Mouse (Mus musculus) embryonic stem cell, embryonic (primary cell): Measurements from ENCODE around the gene Myh14.

Source experiments
- CTCF ChIA-PET, 4 experiments: fragments of 300-600 bp in 2 of 4; fragments of 350-600 bp in 2 of 4; sonication (Branson Sonifier 250); formaldehyde crosslinking; loops; one replicate each; lab custom pipeline; 2022; ENCODE audit warnings: inconsistent platforms in 2 of 4; lab: Charles Lee
- POLR2A ChIA-PET, 4 experiments: fragments of 300-600 bp in 2 of 4; fragments of 350-600 bp in 2 of 4; sonication (Branson Sonifier 250); formaldehyde crosslinking; loops; one replicate each; lab custom pipeline; 2022; ENCODE audit warnings: antibody characterized with exemption in 4 of 4, inconsistent platforms in 1 of 4; lab: Charles Lee

The Myh14 gene

DNA sequence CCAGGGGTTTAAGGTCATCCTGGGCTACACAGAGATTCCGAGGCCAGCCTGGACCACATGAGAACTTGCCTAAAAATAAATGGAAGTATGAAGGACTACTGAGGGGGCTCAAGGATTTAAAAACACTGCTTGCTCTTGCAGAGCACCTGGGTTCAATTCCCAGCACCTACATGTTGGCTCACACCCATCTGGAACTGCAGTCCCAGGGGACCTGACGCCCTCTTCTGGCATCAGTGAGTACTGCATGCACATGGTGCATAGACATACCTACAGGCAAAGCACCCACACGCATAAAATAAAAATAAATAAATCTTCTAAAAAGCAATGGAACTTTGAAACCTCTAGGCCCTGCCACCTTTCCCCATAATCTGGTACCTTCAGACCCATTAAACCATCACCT, 18.2 kb upstream of the Myh14 start:
- CTCF ChIA-PET, result interaction anchor here in 3 of 4 experiments (0.5 to 2.6 kb wide), 7 partner anchors 8 to 101 kb away, joined by 3 to 9 read pairs (median 5); no protein-coding TSS in a partner anchor
- POLR2A ChIA-PET, result no interaction called here

- POLR2A ChIA-PET, result interaction anchor here (0.5 to 3.4 kb wide), 12 partner anchors 10 to 257 kb away, joined by 3 to 23 read pairs (median 4); partner anchors contain the start of genes Izumo2 (in 2 of the 4) and Myh14 (in 2 of the 4)
- CTCF ChIA-PET, result interaction anchor here in 3 of 4 experiments (0.6 to 1.5 kb wide), 12 partner anchors 16 to 250 kb away, joined by 3 to 5 read pairs (median 3); no protein-coding TSS in a partner anchor
Observed at GRCm38 (mm10) chr7:44685531-44686402, 15.1 kb upstream of the Myh14 start.

DNA sequence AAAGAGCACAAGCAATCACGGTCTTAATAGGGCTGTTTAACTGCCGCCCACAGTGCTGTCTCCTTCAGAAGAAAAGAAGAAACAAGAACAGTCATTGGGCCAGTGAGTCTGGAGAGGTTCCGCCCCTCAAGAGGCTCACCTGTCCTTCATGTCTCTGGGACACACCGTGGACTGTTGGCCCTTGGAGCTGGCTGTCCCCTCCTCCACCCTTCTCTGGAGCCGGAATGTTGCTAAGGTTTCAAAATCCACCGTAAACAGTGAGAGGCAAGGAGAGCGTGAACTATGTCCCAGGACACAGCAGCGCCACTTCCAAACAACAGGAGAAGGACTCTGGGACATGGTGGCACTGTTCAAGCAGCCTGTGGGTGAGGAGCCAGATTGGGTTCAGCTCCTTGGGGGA, 13.0 kb upstream of the Myh14 start:
- ChIA-PET CTCF (interaction anchor here in 2 of 4 experiments (1.1 to 1.9 kb wide), 3 partner anchors 17 to 28 kb away, joined by 3 to 6 read pairs (median 3); no protein-coding TSS in a partner anchor), POLR2A (interaction anchor here in 2 of 4 experiments (0.7 to 3.4 kb wide), 10 partner anchors 12 to 166 kb away, joined by 4 to 23 read pairs (median 7); partner anchors contain the start of genes Izumo2 (in 2 of the 2), Atf5 (in 1 of the 2), Il4i1 (in 1 of the 2) and Myh14 (in 1 of the 2))

DNA sequence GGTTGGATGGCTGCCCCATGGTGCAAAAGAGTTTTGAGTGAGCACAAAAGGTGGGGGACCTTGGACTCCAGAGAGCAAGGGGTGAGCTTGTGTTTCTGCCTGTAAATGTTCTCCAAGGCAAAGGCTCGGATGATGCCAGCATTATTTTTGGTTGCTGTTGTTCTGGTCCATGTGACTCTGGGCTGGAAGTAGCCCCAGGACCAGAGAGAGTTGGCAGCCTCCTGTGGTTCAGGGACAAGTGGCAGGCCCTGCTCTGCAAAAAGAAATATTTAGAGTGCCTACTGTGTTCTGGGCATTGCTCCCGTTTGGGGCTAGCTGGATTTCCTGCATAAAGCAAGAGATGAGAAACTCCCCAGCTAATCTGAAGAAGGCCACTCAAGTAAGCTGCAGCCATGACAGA, 6.0 kb upstream of the Myh14 start:
- ChIA-PET POLR2A (interaction anchor here in 3 of 4 experiments (0.8 to 1.4 kb wide), 4 partner anchors 15 to 139 kb away, joined by 3 read pairs; partner anchors contain the start of gene Nup62 (in 1 of the 3)), CTCF (interaction anchor here in 3 of 4 experiments (0.8 to 1.8 kb wide), 7 partner anchors 21 to 68 kb away, joined by 3 to 4 read pairs (median 3); no protein-coding TSS in a partner anchor)

DNA sequence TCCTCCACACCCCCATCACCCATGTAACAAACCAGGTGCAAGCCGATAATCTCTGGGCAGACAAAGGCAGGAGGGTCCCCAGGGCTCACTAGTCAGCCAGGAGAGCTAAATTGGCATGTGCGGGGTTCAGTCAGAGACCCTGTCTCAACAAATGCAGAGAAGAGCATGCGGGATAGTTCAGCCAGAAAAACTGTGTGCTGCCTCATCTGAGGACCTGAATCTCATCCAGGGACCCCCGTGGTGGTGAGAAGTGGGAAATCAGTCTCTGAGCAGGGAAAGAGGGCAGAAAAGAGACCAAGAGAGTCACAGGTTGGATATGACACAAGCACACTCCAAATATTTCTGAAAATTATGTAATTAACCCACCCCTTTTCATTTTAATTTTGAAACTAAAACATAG, 5.5 kb upstream of the Myh14 start:
- POLR2A ChIA-PET, result interaction anchor here in 1 of 4 experiments (0.7 to 1.1 kb wide), 4 partner anchors 10 to 139 kb away, joined by 3 read pairs; partner anchors contain the start of gene Nup62
- CTCF ChIA-PET, result interaction anchor here in 3 of 4 experiments (0.6 to 1.8 kb wide), 6 partner anchors 10 to 1792 kb away, joined by 3 to 7 read pairs (median 3); no protein-coding TSS in a partner anchor

- ChIA-PET CTCF (interaction anchor here (0.6 to 1.8 kb wide), 12 partner anchors 9 to 280 kb away, joined by 3 to 10 read pairs (median 4); no protein-coding TSS in a partner anchor), POLR2A (interaction anchor here in 2 of 4 experiments (0.6 to 1.4 kb wide), 5 partner anchors 9 to 311 kb away, joined by 3 to 8 read pairs (median 3); partner anchors contain the start of genes Atf5 (in 1 of the 2), Il4i1 (in 1 of the 2), Nup62 (in 1 of the 2) and Prmt1 (in 1 of the 2))
Observed at GRCm38 (mm10) chr7:44675171-44675570, 4.5 kb upstream of the Myh14 start.

DNA sequence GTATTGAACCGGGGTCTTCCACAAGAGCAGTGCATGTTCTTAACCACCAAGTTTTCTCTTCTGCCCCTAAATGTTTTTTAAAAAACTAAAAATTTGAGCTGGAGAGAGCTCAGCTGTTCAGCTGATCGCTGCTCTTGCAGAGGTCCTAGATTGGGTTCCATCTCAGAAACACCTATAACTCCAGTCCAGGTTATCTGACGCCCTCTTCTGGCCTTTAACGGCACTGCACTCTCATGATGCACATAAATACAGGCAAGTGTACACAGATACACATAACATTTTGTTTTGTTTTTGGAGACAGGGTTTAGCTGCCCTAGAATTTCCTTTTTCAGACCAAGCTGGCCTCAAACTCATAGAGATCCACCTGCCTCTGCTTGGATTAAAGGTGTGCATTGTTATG, 3.9 kb upstream of the Myh14 start:
- CTCF ChIA-PET, result interaction anchor here in 3 of 4 experiments (0.6 to 1.6 kb wide), 8 partner anchors 21 to 385 kb away, joined by 3 to 5 read pairs (median 4); no protein-coding TSS in a partner anchor
- POLR2A ChIA-PET, result interaction anchor here in 3 of 4 experiments (0.7 to 1.4 kb wide), 5 partner anchors 10 to 318 kb away, joined by 3 to 6 read pairs (median 4); partner anchors contain the start of genes Atf5 (in 1 of the 3), Il4i1 (in 1 of the 3) and Nup62 (in 1 of the 3)

GRCm38 (mm10) chr7:44672193-44672592, 1.6 kb upstream of the Myh14 start:
- ChIA-PET CTCF (interaction anchor here in 3 of 4 experiments (0.6 to 1.7 kb wide), 5 partner anchors 17 to 409 kb away, joined by 3 to 8 read pairs (median 4); no protein-coding TSS in a partner anchor), POLR2A (interaction anchor here in 3 of 4 experiments (0.6 to 2.7 kb wide), 7 partner anchors 13 to 146 kb away, joined by 3 to 11 read pairs (median 3); no protein-coding TSS in a partner anchor)

DNA sequence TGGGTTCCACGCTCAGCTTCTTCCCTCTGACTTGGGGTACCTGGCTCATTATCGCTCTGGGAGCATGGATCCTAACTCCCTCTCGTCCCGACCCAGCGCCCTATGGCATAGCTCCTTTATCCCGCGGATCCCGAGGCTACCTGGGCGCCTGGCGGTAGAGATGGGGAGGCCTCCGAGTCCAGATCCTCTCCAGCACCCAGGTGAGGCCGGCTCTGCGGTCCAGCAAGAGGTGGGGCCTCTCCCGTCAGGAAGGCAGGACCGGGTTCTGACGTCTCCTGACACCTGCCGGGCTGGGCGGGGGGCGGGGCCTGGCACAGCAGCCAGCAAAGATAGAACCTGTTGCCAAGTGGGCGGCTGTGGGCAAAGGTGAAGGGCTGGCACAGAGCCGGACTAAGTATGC, 1.5 kb downstream of the Myh14 start:
- POLR2A ChIA-PET, result interaction anchor here in 3 of 4 experiments (0.7 to 1.6 kb wide), 10 partner anchors 16 to 310 kb away, joined by 3 to 8 read pairs (median 4); partner anchors contain the start of genes Akt1s1 (in 1 of the 3), Emc10 (in 1 of the 3), Fam71e1 (in 1 of the 3) and Il4i1 (in 1 of the 3)
- CTCF ChIA-PET, result interaction anchor here in 3 of 4 experiments (0.6 to 4.8 kb wide), 7 partner anchors 14 to 747 kb away, joined by 4 to 61 read pairs (median 5); partner anchors contain the start of genes Emc10 (in 1 of the 3) and Fam71e1 (in 1 of the 3)

DNA sequence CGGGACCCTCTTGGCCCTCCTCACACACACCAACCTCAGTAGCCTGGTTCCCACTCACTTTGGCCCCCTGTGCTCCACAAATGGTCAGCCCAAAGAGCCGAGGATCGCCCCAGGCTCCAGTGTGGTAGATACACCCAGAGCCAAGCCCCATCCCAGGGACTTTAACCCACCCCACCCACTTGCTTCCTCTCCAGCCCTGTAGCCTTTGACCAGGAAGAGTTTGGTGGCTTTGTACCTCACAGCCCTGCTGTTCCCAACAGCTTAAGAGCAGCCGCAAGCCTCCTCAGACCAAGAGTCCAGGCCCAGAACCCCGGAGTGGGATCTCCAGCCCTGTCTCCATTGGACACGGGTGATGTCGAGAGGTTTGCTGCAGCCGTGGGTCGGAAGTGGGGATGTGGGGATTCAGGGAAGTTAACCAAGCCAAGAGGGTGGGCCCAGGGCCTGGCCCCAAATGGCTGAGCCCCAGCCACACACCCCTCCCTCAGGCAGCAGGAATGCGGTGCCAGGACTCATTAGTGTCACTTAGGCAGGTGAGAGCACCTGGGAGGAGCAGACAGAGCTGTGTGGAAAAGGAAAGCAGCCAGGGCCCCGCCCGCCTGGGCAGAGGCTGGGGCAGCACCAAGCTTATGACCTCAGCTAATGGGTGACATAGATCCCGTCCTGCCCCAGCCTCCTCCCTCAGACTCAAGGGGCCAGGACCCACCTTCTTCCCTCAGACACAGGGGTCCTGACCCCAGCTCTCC, 2.5 kb downstream of the Myh14 start:
- POLR2A ChIA-PET, result interaction anchor here in 2 of 4 experiments (0.6 to 1.9 kb wide), 11 partner anchors 16 to 216 kb away, joined by 3 to 6 read pairs (median 4); partner anchors contain the start of genes Il4i1 (in 2 of the 2), Nup62 (in 2 of the 2), Akt1s1 (in 1 of the 2) and Atf5 (in 1 of the 2)
- CTCF ChIA-PET, result interaction anchor here (0.7 to 4.8 kb wide), 13 partner anchors 11 to 400 kb away, joined by 3 to 61 read pairs (median 4); partner anchors contain the start of genes Emc10 (in 1 of the 4) and Fam71e1 (in 1 of the 4)

DNA sequence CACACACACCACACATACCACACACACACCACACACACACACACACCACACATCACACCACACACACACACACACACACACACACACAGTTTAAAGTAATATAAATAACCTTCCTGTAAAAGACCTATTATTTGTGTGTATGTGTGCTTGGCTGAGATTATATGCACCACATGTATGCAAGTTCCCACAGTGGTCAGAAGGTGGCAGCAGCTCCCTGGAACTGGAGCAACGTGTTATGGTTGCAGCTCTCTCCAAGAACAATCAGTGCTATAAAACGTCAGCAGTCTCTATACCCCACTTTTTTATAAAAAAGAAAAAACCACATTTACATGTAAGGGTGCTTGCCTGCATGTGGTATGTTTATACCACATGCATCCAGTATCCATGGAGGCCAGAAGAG, 4.2 kb downstream of the Myh14 start:
- POLR2A ChIA-PET, result interaction anchor here (0.6 to 1.6 kb wide), 11 partner anchors 9 to 320 kb away, joined by 3 to 10 read pairs (median 3); partner anchors contain the start of genes Izumo2 (in 1 of the 4) and Prmt1 (in 1 of the 4)
- CTCF ChIA-PET, result interaction anchor here (0.6 to 4.8 kb wide), 27 partner anchors 9 to 1083 kb away, joined by 3 to 61 read pairs (median 4); partner anchors contain the start of gene Lrrc4b (in 1 of the 4)

- ChIA-PET CTCF (interaction anchor here in 3 of 4 experiments (0.6 to 4.8 kb wide), 12 partner anchors 9 to 137 kb away, joined by 3 to 61 read pairs (median 4); no protein-coding TSS in a partner anchor), POLR2A (interaction anchor here in 3 of 4 experiments (0.5 to 1.3 kb wide), 8 partner anchors 15 to 265 kb away, joined by 3 to 5 read pairs (median 3); partner anchors contain the start of gene Ap2a1 (in 1 of the 3))
Observed at GRCm38 (mm10) chr7:44664731-44665130, 5.9 kb downstream of the Myh14 start.

DNA sequence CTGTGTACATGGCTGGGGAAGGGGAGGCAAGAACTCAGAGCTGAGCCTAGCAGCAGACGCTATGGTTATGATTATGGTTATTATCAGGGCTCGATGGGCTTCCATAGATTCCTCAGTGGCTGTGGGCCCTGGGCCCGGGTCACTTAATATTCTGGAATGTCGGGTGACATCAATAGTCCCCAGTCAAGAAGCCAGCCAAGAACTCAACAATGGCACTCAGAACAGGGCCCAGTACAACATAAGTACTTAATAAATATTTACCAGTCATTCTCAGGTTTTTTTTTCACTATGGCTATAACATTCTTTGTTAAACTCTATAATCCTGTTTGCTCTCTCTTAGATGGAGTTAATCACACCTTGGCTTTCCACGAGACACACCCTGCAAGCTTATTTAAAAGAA, 7.1 kb downstream of the Myh14 start:
- CTCF ChIA-PET, result interaction anchor here in 2 of 4 experiments (1.0 to 2.5 kb wide), 2 partner anchors 9 to 10 kb away, joined by 3 to 14 read pairs; no protein-coding TSS in a partner anchor
- POLR2A ChIA-PET, result interaction anchor here in 1 of 4 experiments (0.6 to 1.8 kb wide), 2 partner anchors 10 to 1196 kb away, joined by 3 to 7 read pairs; no protein-coding TSS in a partner anchor

DNA sequence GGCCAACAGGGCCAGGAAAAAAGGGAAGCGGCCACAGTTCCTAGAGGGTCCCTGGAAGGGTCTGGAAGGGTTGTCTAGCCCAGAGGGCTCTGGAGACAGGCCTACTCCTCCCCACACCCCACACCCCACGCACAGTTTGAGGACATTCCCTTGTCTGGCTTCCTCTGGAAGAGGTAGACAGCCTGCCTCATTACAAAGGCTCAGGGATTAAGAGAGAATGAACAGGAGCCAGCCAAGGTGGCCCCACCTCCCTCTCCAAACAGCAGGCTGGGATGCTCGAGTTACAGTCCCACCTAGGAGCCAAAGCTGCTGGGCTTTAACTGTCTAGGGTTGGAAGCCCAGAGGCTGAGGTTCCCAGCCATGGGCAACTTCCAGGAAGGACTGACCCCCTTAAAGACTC, 8.1 kb downstream of the Myh14 start:
- ChIA-PET CTCF (interaction anchor here in 3 of 4 experiments (0.7 to 1.9 kb wide), 4 partner anchors 9 to 135 kb away, joined by 3 to 5 read pairs (median 4); no protein-coding TSS in a partner anchor), POLR2A (interaction anchor here in 3 of 4 experiments (0.6 to 1.8 kb wide), 6 partner anchors 9 to 324 kb away, joined by 3 to 7 read pairs (median 4); partner anchors contain the start of gene Prmt1 (in 1 of the 3))

DNA sequence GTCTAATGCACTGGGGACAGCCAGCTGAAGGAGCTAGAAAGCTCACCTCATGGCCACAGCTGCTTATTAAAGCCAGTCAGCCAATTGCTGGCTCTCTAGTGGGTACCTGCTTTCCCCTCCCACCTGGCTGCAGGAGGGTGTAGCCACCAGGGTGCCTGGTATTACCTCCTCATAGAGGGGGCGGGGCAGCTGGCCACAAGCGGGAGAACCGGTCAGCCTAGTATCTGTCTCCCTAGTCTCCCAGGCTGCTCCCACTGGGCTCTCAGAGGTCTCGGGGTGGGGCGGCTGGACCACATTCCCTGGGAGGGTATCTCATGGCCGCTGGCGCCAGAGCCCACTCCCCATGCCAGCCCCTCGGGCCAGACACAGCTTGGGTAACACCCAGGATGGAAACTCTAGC, 8.5 kb downstream of the Myh14 start:
- ChIA-PET POLR2A (interaction anchor here in 3 of 4 experiments (0.6 to 1.8 kb wide), 6 partner anchors 8 to 324 kb away, joined by 3 to 7 read pairs (median 4); partner anchors contain the start of gene Prmt1 (in 1 of the 3)), CTCF (interaction anchor here in 2 of 4 experiments (0.9 to 1.9 kb wide), 4 partner anchors 8 to 135 kb away, joined by 3 to 5 read pairs (median 4); partner anchors contain the start of gene Pold1 (in 1 of the 2))
